Mouse (Mus musculus) CH12F3 (cell line): Measurements from ENCODE around the gene B3galnt1.

Source experiments
- in situ Hi-C: fragments of 300-500 bp; cut with MboI; formaldehyde crosslinking; loops from 2 replicates; pipeline ENCODE4 v1.14.3; 2020; ENCODE audit warnings: low sequenced_read_pairs

The B3galnt1 gene

GRCm38 (mm10) chr3:69598261-69599165 is at the start of gene B3galnt1:
Gene B3galnt1 (minus strand): TSS chr3:69598960.
- in situ Hi-C loops: no loop called here

GRCm38 (mm10) chr3:69634521-69634920 is 35.8 kb upstream of the B3galnt1 start:
- in situ Hi-C loops: no loop called here

DNA sequence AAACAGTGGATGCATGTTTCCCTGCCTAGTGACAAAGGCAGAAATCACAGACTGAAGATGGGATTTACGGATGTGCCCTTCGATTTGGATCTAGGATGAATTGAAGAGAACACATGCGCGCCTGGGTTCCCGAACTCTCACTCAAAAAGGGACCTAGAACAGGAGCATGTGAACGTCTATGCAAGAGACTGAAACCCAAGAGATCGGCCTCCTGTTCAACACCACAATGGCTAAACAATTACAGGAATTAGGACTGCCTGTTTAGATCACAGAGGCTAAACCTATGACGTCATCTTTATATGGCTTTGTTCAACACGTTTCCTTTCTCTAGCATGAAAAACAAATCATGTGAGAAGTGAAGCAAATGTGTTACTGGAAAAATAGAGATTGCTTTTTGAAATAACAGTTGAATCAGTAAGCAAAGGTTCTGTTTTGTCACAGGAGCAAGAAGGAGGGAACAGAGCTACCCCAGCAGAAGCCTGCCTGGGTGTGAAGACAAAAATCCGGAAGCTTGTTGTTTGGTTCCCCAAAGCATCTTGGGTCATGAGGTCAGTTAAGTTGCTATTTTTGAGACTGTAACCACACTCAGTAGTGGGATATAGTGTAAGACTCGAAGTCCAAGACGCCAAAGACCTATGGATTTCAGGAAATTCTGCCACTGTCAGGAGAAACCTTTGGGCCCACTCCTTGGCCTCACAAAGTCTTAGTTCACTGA is 35.1 kb upstream of the B3galnt1 start:
- in situ Hi-C loops: no loop called here

DNA sequence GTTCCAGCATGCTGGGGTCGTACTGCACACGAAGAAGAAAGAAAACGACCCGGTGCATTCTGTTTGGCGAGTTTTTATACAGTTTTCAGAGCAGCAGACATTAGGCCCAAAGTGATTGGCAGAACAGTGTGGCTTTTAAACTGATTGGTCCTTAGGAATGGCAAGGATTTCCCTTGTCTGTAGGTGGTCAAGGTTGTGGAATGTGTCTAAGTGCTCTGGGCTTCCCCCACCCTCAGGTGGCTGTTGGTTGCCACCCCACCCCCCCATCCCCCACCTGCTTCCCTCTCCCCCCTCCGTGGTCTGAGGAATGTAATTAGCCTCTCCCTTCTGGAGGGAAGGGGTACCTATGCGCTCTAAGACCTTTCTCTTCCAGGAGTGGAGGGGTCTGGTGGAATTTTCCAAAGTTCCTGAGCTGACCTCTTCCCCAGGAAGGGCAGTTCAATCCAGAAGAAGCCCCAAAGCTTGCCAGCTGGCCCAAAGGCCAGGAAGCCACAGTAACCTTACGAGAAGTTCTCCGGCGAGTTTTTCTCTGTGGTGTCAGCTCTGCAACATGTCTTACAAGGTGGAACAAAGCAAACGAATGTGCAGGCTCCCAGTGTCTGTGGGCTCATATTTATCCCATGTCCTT is 28.3 kb upstream of the B3galnt1 start:
- in situ Hi-C loops: no loop called here

- in situ Hi-C loops: no loop called here
Observed at GRCm38 (mm10) chr3:69626213-69626962, 27.6 kb upstream of the B3galnt1 start.

DNA sequence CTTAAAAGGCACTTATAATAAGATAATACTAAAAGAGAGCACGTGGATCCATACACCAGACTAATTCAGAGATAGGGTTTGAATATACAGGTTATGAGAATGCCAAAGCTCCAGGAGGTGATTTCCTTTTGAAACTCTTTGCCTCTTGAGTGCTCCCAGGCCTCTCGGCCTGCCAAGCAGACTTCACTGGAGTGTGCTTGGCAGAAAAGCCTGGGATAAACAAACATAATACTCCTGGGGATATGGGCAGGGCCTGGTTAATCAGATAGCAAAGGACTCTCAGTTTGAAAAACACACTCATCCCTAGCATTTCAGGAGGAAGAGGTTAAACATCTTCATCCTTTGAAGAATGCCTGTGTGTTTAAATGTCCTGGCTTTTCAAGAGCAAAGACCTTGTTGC is 25.4 kb upstream of the B3galnt1 start:
- in situ Hi-C loops: no loop called here

DNA sequence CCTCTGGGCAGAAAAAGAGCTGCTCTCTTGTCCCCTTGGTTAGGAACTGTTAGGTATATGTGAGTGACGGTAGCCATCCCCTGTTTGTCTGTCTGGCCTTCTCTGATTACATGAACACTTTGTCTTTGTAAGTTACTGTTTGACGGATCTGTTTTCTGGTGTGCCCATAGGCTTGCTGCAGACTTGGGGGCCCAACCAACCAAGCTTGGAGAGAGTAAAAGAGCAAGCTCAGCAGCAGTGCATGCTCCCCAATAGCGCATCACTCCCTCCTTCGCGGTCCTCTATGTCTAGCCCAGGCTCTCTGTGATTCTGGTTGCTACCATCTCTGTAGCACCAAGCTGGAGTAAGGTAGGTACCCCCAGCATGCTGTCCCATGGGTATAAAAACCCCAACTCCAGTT is 9.1 kb upstream of the B3galnt1 start:
- in situ Hi-C loops: no loop called here

DNA sequence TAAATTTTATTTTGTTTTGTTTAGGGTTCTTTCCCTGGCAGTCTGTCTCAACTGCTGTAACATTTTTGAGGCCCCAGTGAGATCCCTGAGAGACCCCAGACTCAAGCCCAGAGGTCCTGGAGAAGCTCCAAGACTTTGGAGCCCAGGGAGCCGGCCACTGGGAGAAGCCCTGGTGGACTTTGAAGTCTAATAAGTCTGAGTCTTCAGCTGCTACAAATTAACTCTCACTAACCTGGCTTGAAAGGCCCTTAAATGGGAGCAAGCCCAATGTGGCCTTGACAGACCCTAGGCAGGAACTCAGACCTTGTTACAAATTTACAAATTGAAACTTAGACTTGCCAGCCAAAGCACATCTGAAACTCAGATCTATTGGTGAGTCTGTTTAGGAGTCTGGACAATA is 8.7 kb upstream of the B3galnt1 start:
- in situ Hi-C loops: no loop called here

- in situ Hi-C loops: no loop called here
Observed at GRCm38 (mm10) chr3:69606923-69607322, 8.2 kb upstream of the B3galnt1 start.

DNA sequence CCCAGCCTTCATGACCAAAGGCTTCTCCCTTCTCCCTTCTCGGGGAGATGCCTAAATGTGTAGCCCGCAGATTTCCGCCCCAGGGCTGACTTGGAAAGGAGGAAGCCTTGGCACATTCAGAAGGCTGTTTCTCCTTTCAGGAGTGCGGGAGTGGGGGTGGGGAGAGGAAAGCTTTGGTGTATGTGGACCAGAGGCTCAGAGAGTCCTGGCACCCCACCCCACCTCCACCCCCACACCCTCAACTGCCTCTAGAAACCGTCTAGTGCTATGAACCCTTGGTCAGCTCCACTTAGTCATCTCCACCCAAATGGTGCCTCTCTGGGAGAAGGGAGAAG is 373 bp upstream of the B3galnt1 start:
- in situ Hi-C loops: no loop called here

GRCm38 (mm10) chr3:69597816-69598215 is 944 bp downstream of the B3galnt1 start:
- in situ Hi-C loops: no loop called here

DNA sequence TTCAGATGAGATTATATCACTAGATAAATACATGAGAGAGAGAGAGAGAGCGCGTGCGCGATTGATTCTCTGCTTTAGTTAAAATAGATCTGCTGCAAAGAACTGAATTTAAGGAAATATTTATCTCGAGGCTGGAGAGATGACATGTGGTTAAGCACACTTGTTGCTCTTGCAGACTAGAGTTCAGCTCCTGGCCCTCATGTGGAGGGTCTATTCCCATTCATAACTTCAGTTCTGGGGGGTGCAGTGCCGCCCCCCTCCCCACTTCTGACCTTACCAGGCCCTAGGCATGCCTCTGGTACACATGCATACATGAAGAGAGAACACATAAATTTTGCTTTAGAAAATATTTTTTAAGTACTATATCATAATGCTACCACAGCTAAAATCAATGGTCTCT is 1.5 kb downstream of the B3galnt1 start:
- in situ Hi-C loops: no loop called here

- in situ Hi-C loops: no loop called here
Observed at GRCm38 (mm10) chr3:69596116-69596515, 2.6 kb downstream of the B3galnt1 start.

DNA sequence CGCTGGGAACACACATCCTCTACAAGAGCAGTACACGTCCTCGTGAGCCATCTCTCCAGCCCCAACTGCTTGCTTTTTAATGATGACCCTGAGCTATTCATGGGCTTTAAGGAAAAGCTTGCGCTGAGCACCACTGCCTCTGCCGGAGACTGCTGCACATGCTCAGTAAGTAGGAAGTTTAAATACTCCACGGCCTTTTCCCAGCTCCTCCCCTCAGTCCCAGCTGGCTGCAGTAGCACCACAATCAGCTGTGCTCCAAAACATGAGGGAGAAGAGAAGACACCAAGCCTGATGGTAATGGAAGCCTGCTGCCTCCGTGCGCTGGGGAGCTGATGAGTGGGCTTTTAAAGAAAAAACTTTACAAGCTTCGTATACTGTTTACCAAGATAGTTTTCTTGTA is 4.7 kb downstream of the B3galnt1 start:
- in situ Hi-C loops: no loop called here

GRCm38 (mm10) chr3:69593426-69593825 is 5.3 kb downstream of the B3galnt1 start:
- in situ Hi-C loops: no loop called here

GRCm38 (mm10) chr3:69588101-69588760 is 10.5 kb downstream of the B3galnt1 start:
- in situ Hi-C loops: no loop called here

GRCm38 (mm10) chr3:69583798-69584197 is 15.0 kb downstream of the B3galnt1 start:
- in situ Hi-C loops: no loop called here

DNA sequence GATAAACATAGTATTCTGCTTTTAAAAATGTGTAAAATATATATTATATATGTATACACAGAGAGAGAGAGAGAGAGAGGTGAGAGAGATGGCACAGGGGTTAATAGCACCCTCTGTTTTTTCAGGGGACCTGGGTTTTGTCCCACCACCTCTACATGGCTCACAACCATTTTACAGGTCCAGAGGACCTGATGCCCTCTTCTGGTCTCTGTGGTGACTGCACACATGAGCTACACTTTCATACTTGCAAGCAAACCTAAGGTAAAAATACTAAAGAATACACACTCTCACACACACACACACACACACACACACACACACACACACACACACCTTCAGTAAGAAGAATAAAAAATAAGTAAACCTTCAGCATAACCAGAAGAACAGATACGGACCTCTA is 20.0 kb downstream of the B3galnt1 start:
- in situ Hi-C loops: no loop called here

GRCm38 (mm10) chr3:69576715-69577114 is 22.0 kb downstream of the B3galnt1 start:
- in situ Hi-C loops: no loop called here

- in situ Hi-C loops: no loop called here
Observed at GRCm38 (mm10) chr3:69575577-69575976, 23.2 kb downstream of the B3galnt1 start.

GRCm38 (mm10) chr3:69572561-69572960 is 26.2 kb downstream of the B3galnt1 start:
- in situ Hi-C loops: no loop called here
